Mouse (Mus musculus) kidney, postnatal 4 days (tissue): Measurements from ENCODE around the gene Fgf22.

ENCODE experiments used
- DNase-seq, 2 experiments: peaks; one replicate each; pipeline ENCODE4 v3.0.0; 2021; ENCODE audit warnings: mixed read lengths in 2 of 2

The Fgf22 gene

DNA sequence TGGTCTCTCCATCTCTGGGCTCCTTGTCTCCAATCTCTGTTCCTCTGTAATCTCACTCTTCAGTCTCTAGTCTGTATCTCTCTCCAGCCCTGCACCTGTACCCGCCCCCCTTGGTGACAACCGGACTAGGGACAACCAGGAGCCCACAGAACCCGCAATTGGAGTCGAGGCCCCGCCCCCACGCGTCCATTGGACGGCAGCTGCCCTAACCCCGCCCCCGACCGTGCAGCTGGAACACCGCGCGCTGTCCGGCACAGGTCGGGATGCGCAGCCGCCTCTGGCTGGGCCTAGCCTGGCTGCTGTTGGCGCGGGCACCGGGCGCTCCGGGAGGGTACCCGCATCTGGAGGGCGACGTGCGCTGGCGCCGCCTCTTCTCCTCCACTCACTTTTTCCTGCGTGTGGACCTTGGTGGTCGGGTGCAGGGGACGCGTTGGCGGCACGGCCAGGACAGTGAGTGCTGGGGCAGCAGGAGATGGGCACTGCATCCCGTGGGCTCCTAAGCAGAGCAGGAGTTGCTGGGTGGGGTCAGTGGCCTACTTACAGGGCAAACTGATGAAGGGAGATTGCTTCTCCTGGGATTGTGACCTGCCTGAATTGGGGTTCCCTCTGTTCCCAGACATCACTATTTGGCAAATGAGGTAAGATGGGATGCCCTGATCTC lies at the start of gene Fgf22:
Gene Fgf22 (plus strand): TSS at position 221 of the 661 bp plus-strand sequence.
- DNase-seq: peak; percentile 89 to 92

DNA sequence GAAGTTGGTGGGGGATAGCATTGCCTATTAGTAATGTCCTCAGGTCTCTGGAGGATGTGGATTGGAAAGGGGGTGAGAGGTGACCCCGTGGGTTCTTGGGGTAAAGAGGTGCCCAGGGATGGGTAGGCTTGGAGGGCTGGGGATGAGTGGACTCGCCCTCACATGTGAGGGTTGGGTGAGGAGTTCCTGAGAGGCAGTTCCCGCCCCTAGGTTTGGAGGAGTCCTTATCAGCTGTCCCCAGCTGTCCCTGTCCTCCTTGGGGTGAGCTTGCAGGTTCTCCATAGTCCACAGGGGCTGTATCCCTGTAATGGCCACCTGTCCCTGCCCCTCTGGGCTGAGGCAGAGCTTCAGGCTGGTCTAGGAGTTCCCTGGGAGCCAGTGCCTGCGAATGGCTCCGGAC lies 48.9 kb upstream of the Fgf22 start:
- no peak for DNase-seq

DNA sequence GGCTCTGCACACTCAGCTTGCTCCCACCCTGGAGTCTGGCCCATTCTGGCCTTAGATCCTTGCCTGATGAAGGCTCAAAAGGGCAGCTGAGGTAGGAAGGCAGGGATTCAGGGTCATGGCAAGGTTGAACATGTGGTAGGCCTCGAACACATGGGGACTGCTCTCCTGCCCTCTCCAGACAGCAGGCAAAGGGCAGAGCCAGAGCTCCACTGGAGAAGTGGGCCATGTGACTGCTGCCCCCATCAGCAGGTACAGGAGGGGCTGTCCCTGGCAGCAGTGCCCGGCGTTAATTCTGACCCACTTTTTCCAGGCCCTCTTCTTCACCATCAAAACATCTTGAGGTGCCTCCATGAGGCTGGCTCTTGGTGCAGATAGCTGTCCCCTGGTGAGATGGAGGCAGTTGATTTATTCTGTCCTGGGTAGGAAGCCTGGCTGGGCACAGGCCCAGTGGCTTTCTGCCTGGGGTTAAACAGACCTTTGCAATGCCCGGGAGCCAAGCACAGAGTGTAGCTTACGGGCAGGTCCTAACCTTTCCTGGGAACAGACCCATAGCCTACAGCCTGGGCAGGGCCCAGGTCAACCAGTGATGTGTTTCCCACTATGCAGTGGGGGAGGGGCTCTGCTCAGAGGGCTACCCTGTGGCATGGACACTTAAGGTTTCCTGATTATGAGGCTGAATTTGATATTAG lies 48.3 kb upstream of the Fgf22 start:
- DNase-seq: no peak

DNA sequence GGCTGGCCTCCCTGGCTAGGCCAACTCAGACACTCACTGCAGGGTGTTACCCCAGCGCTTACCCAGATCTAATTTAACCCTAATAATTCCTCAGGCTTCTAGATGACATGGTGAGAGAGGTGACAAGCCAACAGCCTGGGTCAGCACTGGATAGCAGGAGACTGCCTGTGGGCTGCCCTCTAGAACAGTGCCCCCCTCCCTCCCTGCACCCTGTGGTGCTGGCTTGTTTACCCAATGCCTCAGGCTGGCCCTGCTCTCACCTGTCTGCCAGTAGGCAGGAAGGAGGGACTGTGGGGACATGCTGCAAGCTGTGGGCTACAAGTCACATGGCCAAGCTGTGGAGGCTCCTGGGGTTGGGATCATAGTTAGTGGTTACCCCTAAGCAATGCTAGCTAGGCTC lies 47.7 kb upstream of the Fgf22 start:
- no peak for DNase-seq

DNA sequence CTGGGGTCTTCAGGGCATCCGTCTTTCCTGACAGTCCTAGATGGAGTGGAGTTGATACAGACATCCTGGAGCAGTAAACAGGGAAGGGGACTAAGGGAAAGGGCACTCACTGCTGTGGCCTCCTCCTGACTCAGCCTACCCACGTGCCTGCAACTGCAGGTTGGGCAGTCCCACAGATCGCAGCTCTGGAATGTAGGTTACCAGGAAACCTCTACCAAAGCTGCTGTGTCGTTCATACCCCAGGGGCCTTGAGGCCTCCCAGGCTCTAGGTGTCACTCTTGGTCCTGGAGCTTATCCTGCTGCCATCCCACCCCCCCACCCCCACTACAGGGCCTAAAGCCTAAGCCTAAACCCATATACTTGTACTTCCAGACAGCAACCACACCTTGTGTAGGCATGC lies 47.1 kb upstream of the Fgf22 start:
- no peak for DNase-seq

DNA sequence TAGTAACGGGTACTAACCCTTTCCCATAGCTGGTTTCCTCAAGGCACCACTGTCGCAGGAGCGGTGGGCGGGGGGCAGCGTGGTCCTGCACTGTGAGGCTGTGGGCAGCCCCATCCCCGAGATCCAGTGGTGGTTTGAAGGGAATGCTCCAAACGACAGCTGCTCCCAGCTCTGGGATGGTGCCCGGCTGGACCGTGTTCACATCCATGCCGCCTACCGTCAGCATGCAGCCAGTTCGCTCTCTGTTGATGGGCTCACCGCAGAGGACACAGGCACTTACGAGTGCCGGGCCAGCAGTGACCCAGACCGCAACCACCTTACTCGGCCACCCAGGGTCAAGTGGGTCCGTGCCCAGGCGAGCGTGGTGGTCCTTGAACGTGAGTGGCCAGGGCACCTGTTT lies 46.2 kb upstream of the Fgf22 start:
- DNase-seq: no peak

DNA sequence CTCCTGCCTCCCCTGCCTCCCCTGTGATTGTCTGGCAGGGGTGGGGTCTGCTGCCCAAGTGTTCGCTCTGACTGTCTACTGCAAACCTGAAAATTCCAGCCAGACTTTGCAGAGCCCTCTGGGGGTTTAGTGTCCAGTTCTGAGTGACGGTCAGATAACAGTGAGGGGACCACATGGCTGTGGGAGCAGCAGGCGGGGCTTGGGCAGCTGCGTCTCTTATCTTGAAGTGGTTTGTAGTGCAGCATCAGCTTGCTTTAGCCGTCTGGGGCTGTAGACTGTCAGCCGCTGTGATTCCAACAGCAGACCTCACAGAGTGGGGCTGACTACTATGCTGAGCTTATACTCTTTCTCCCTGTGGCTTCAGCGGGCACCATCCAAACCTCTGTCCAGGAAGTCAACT lies 45.6 kb upstream of the Fgf22 start:
- no peak for DNase-seq

DNA sequence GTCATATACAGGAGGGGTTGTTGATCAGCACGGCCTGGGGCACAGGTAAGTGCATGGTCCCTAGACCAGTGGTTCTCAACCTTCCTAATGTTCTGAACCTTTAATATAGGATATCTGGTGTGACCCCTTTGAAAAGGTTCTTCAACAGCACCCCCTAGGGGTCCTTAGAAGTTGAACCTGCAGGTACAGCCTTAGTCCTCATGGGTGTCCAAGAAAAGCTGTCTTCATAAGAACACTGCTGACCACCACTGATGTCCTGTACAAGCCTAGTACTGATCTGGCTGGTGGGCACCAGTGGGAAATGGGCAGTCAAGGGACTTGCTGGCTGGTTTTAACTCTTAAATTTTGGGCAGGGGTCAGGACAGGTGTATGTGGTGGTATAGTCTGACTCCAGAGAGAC lies 42.8 kb upstream of the Fgf22 start:
- DNase-seq: no peak

DNA sequence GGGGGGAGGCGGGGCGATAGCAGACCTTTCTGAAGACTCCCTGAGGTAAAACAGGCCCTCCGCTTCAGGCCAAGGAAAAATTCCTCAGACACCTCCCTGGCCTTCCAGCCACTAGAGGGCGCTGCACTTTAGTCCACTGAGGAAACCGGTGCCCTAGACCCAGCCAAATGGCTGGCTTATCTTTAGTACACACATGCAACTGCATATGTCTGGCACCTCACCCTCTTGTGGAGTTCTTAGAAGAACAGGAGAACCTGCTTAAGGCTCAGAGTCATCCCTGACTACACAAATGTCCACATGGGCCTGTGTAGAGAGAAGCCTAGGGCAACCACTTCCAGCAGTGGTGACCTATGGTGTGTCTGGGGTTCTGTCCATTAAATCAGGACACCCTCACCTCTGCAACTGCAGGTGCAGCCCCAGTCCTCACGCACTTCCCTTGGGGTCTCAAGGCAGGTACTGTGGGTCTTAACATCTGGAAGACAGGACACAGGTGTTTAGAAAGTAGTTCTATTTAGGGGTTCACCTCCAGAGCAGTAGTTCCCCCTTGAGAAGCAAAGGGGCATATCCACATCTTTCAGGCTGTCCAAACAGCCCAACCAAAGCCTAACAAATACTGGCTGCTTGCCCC lies 42.3 kb upstream of the Fgf22 start:
- DNase-seq: peak; percentile 91

DNA sequence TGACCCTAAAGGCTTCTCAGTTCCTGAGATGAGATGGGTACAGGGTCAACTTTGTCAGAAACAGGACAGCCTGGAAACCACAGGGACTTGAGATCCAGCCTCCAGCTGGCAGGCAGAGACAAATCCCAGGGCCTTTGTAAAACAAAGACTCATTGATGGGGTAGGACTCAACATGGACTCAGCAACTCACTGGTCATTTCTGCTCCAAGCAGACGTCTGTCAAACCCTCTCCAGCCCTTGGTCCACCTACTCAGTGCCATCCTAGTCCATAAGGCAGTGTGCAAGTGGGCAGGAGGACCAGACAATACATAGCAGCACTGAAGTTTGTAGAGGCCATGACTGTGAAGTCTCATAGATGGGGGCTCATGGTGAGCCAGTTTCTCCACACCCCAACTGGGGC lies 41.7 kb upstream of the Fgf22 start:
- no peak for DNase-seq

DNA sequence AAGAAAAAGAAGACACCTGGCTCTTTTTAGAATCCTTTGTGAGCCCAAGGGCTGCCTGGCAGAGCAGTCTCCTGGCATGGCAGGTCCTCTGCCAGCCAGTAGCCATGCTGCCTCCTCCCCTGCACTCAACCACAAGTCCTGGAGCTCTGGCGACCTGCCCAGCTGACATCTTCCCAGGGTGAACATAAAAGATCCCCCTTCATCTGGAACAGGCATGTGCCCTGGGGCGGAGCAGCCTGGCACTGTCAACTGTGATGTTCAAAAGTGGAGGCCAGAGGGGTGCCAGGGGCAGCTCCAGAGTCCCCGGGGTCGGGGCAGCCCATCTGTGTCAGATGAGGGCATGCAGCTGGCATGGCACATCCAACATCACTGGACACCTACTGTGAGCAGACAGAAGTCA lies 39.9 kb upstream of the Fgf22 start:
- DNase-seq: no peak

DNA sequence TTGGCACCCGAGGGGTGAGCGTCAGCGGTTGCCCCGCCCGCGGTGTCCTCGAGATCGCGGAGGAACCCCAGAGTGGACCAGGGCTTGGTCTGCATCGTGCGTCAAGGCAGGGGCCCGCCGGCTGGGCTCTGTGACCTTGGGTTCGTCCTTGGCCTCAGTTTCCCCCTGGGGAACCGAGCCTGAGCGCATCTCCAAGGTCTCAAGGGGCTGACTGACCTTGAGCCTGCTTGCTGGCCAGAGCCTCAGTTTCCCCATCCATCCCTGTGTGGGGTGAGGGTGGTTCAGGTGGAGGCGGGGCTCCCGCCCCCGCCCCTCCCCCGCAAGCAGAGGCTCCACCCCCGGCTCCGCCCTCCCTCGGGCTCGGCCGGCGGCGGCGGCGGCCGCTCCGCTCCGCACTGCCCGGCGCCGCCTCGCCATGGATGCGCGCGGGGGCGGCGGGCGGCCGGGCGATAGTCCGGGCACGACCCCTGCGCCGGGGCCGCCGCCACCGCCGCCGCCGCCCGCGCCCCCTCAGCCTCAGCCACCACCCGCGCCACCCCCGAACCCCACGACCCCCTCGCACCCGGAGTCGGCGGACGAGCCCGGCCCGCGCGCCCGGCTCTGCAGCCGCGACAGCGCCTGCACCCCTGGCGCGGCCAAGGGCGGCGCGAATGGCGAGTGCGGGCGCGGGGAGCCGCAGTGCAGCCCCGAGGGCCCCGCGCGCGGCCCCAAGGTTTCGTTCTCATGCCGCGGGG lies 38.5 kb upstream of the Fgf22 start, which contains the start of gene Hcn2:
Gene Hcn2 (plus strand): TSS at position 381 of the 734 bp plus-strand sequence.
- DNase-seq: no peak

DNA sequence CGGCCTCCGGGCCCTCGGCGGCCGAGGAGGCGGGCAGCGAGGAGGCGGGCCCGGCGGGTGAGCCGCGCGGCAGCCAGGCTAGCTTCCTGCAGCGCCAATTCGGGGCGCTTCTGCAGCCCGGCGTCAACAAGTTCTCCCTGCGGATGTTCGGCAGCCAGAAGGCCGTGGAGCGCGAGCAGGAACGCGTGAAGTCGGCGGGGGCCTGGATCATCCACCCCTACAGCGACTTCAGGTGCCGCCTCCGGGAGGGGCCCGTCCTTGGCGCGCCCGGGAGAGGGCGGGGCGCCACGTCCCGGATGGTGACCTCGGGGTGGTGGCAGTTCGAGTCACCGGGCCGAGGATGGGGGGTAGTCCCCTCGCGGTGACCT lies 37.9 kb upstream of the Fgf22 start:
- peak in 1 of 2 experiments; percentile 53 for DNase-seq

DNA sequence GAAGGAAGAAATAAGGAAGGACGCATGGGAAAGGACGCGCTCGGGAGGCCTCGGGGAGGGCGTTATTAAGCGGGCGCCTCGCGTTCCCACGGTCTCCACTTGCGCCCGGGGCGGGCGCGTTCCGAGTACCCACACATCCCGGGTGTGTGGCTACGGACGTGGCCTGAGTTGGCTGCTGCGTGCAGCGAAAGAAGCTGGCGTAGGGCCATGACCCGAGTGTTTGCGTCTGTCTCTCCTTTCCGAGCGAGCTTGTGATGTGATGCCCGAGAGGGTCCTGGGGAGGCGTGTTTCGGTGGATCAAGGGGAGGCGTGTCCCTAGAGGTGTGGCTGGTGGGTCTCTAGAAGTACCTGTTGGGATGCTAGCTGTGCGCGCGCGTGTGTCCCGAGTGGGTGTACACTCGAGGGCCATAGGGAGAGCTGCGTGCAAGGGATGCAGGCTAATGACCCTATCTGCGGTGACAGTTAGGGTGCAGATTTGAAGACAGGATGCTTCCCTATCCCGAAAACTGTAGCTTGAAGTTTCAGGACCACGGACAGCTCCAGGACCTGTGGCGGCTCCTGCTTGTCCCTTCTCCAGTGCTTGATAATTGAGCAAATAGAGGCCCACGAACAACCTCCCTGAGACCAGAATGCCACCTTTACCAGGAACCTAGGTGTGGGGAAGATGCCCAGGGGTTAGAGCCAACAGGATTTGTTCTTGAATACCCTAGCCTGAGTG lies 37.1 kb upstream of the Fgf22 start:
- DNase-seq: peak; percentile 90 to 91

DNA sequence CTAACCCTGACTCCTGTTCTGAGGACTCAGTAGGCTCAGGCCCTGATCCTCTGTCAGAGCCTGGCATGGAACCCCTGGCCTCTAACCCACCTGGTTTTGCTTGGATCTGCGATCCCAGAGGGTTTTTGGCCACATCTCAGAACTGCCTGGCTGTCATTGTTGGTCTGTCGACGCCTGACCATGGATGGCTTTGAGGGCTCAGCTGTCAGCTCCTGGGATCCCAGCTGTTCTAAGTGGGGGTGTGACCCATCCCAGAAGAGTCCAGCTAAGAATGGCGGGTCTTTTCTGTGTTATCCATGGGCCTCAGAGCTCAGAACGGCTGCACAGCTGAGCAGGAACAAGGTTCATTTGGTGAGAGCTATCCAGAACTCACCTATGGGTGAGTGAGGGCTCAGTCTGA lies 33.8 kb upstream of the Fgf22 start:
- no peak for DNase-seq

DNA sequence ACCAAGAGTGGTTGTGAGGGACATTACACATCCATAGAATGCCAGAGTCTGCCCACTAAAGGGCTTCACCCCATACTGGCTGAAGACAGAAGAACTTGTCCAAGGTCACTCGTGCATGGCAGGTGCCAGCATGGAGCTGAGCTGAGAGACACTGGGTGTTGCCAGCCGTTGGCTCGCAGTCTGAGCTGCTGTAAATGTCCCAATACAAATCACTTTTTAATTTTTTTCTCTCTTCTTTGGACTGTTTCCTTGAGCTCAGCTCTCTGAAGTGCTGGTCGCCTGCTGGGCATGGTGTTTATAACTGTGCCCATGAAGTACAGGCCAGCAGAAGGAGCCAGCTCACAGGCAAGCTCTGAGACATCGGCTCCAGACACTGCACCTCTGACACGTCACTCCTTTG lies 31.8 kb upstream of the Fgf22 start:
- no peak for DNase-seq

DNA sequence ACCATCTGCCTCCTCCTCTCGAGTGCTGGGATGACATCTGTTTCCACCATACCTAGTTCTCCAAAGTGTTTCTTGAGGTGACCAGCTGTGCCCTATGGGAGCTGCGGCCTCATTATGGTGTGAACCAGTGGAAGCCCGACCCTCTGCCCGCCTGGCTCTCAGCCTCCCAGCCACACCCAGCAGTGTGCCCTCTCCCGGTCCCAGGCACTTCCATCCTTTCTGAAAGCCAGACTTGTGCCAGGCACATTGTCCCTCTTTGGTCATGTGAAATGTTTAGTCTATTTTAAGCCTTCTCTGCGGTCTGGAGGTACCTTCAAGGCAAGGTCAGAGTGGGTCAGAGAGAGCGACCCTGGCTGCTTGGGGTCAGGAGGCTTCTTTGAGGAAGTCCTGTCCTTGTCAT lies 31.2 kb upstream of the Fgf22 start:
- DNase-seq: no peak

DNA sequence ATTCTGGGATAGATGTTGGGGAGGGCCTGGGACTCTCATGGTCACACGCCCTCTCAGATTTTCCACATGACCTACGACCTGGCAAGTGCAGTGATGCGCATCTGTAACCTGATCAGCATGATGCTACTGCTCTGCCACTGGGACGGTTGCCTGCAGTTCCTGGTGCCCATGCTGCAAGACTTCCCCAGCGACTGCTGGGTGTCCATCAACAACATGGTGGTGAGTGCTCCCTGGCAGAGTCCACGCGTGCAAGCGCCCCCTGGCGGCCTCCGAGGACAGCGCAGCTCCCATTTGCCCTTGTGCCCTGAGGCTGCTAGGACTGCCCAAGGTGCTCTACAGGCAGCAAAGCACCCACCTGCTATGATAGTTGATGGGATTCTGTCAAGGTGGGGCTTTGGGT lies 28.8 kb upstream of the Fgf22 start:
- peak; percentile 79 to 85 for DNase-seq

DNA sequence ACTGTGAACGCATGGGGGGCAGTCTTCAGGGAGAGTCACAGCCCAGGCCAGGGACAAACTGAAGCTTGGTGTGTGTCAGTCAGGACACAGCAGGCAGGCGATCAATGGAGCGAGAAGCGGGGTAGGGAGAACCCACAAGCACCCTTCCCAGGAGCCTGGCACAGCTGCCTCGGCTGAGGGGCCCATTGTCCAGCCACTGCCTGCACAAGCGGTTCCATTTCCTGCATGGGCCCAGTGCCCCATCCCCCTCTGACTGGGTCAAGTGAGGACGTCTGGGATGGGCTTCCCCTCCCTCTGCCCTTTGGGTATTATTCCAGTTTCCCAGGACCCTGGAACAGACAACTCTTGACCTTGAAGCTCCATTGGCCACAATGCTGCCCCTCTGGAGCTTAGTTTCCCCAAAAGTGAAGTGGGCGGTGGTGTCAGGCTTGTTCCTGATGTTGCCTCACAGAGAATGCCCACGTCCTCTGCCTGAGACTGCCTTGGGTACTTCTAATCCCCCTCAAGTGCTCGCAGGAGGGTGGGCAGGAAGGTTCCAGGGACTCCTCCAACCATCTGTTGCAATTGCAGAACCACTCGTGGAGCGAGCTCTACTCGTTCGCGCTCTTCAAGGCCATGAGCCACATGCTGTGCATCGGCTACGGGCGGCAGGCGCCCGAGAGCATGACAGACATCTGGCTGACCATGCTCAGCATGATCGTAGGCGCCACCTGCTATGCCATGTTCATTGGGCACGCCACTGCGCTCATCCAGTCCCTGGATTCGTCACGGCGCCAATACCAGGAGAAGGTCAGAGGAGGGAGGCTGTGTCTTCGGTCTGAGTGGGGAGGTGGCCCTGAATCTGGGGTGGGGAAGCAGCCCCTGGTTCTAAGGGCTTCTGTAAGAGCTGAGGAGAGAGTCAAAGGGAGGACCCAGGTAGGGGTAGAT lies 26.3 kb upstream of the Fgf22 start:
- DNase-seq: no peak

DNA sequence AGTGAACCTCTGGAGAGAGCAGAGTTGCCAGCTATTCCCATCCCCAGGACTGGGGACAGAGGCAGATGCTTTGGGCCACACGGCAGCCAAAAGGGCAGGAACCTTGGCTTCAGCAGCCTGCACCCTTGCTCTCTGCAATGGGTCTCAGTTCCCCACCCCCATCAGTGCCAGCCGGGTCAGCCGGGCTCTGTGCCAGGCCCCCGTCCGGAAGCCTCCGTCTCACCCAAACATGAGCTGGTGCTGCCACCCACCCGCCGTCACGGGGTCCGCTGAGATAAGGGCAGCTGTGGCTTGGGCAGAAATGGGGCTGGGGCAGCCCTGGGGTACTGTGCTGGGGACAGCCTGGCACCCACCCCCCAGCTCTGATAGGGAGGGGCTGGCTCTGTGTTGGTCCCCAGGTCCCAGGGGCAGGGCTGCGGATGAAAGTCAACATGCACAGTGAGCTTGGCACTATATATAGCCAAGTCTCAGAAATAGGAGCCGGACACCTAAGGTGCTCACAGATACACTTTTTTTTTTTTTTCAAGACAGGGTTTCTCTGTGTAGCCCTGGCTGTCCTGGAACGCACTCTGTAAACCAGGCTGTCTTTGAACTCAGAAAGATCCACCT lies 25.4 kb upstream of the Fgf22 start:
- no peak for DNase-seq

DNA sequence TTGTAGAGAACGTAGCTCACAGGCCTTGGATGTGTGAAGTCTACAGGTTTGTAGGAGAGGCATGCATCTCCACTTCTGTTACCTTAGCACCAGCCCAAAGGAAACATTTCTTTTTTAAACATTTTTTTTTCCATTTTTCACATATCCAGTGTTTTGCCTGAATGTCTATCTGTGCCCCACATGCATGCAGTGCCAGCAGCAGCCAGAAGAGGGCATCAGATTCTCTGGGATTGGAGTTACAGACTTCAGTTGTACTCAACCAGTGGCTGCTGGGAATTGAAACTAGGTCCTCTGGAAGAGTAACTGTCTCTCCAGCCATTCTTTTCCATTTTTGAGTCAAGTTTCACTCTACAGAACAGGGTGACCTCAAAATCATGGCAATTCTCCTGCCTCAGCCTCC lies 22.4 kb upstream of the Fgf22 start:
- DNase-seq: peak; percentile 48 to 51
